Mouse (Mus musculus) liver, adult 2 months (tissue): ENCODE data around the gene Tssk3. TPM values are rescaled to one million over a fixed set of nuclear protein-coding genes. Genes with fewer than 3 reads are reported as not detected.

Source experiments
- DNase-seq: peaks from one replicate; pipeline ENCODE4 v3.0.0-alpha.2; 2011; ENCODE audit warnings: low read depth, low spot score; ENCODE audit errors: extremely low read depth
- H3K27ac ChIP-seq: fragments of 200-500 bp; replicated peaks from 2 replicates; pipeline ENCODE4 v1.5.1; 2012; ENCODE audit warnings: low read depth, mild to moderate bottlenecking, control low read depth, inconsistent platforms, low read length; ENCODE audit not compliant: insufficient read depth
- H3K27me3 ChIP-seq: fragments of 200-500 bp; 2 replicates; pipeline ENCODE4 v1.6.1; 2012; ENCODE audit warnings: mild to moderate bottlenecking, moderate library complexity, low read length, inconsistent platforms; ENCODE audit not compliant: control insufficient read depth, insufficient read depth
- H3K36me3 ChIP-seq: fragments of 200-500 bp; 2 replicates; pipeline ENCODE4 v1.6.1; 2012; ENCODE audit warnings: low read length, inconsistent platforms; ENCODE audit not compliant: control insufficient read depth, insufficient read depth
- H3K4me1 ChIP-seq: fragments of 200-500 bp; 2 replicates; pipeline ENCODE4 v1.6.1; 2011; ENCODE audit warnings: low read length; ENCODE audit not compliant: control insufficient read depth, insufficient read depth
- H3K4me3 ChIP-seq: fragments of 200-500 bp; 2 replicates; pipeline ENCODE4 v1.5.1; 2011; ENCODE audit warnings: low read depth, mild to moderate bottlenecking, control low read depth, low read length, moderate library complexity; ENCODE audit not compliant: insufficient read depth
- H3K79me2 ChIP-seq: fragments of 200-500 bp; 2 replicates; pipeline ENCODE4 v1.6.1; 2012; ENCODE audit warnings: inconsistent platforms, mild to moderate bottlenecking, low read length, moderate library complexity; ENCODE audit not compliant: control insufficient read depth, insufficient read depth
- H3K9ac ChIP-seq: fragments of 200-500 bp; 2 replicates; pipeline ENCODE4 v1.6.1; 2012; ENCODE audit warnings: low read depth, mild to moderate bottlenecking, control low read depth, inconsistent platforms, low read length
- CTCF ChIP-seq: fragments of 200-500 bp; IDR thresholded peaks from 2 replicates; pipeline ENCODE4 v1.5.1; 2011; ENCODE audit warnings: low read depth, low read length, control low read depth
- POLR2A ChIP-seq: fragments of 200-500 bp; IDR thresholded peaks from 2 replicates; pipeline ENCODE4 v1.6.1; 2011; ENCODE audit warnings: low read length, control low read depth; ENCODE audit not compliant: insufficient read depth; ENCODE audit errors: extremely low read depth
- WGBS: fragments of 180-500 bp; shearing (Covaris S2); methylation state at CpG from one replicate; pipeline ENCODE4 v1.1.7; 2018; 5-methylcytosine and 5-hydroxymethylcytosine counted together
- polyA plus RNA-seq: library from polyadenylated mRNA; depleted of rRNA; stranded (reverse); fragments of >200 nt; gene quantifications from 2 replicates; pipeline ENCODE4 v1.2.3, GENCODE M21; 2012
- total RNA-seq: library from RNA; depleted of rRNA; stranded (reverse); fragments of >200 nt; gene quantifications from 2 replicates; pipeline ENCODE4 v1.2.3, GENCODE M21; 2014

The Tssk3 gene
- total and polyA plus RNA-seq, 2 experiments = not detected

- H3K27ac ChIP-seq = no peak overlapping the region
- H3K9ac ChIP-seq = no peak overlapping the region
- H3K27me3 ChIP-seq = no peaks in the 10 kb centered on the region
- DNase-seq = no peak
- H3K79me2 ChIP-seq = no peaks in the 10 kb centered on the region
- no peak for TF ChIP-seq CTCF
- no peak for TF ChIP-seq POLR2A
- peaks cover 36% of the 10 kb centered on the region for H3K36me3 ChIP-seq
- no peak overlapping the region for H3K4me3 ChIP-seq
- H3K4me1 ChIP-seq = peaks cover 2% of the 10 kb centered on the region; the same call in 1 of the 2 replicates
- 98% methylated on average over 11 of the region's 11 CpGs for WGBS
Measured at GRCm38 (mm10) chr4:129476047-129476446, 14.8 kb downstream of the Tssk3 start.

GRCm38 (mm10) chr4:129464286-129464815 is 26.5 kb downstream of the Tssk3 start:
- no peaks in the 10 kb centered on the region for H3K27me3 ChIP-seq
- no peak overlapping the region for H3K9ac ChIP-seq
- no peak overlapping the region for H3K4me3 ChIP-seq
- no peak for DNase-seq
- H3K27ac ChIP-seq = no peak overlapping the region
- WGBS = 78% methylated on average over 4 of the region's 4 CpGs
- peaks cover 40% of the 10 kb centered on the region for H3K36me3 ChIP-seq
- peaks cover 13% of the 10 kb centered on the region for H3K79me2 ChIP-seq
- TF ChIP-seq CTCF (no peak), POLR2A (no peak)
- H3K4me1 ChIP-seq = peaks cover 7% of the 10 kb centered on the region

- no peak overlapping the region for H3K4me3 ChIP-seq
- DNase-seq = no peak
Measured at GRCm38 (mm10) chr4:129463097-129464059, 27.4 kb downstream of the Tssk3 start.

GRCm38 (mm10) chr4:129462118-129462517 is 28.7 kb downstream of the Tssk3 start:
- WGBS = 19% methylated on average over 3 of the region's 3 CpGs
- TF ChIP-seq POLR2A (no peak), CTCF (no peak)
- Histone ChIP-seq H3K27me3 (no peaks in the 10 kb centered on the region), H3K27ac (peak overlapping the region; percentile 76), H3K4me1 (peaks cover 7% of the 10 kb centered on the region), H3K36me3 (peaks cover 19% of the 10 kb centered on the region), H3K9ac (peak overlapping the region; percentile 93), H3K79me2 (peaks cover 13% of the 10 kb centered on the region), H3K4me3 (peak overlapping the region; percentile 82)
- peak; percentile 27 for DNase-seq

More at GRCm38 (mm10) chr4:129463097-129464059, 27.4 kb downstream of the Tssk3 start:
- H3K27me3 ChIP-seq = no peaks in the 10 kb centered on the region
- H3K36me3 ChIP-seq = peaks cover 31% of the 10 kb centered on the region
- H3K79me2 ChIP-seq = peaks cover 13% of the 10 kb centered on the region
- H3K27ac ChIP-seq = no peak overlapping the region
- no peak for TF ChIP-seq CTCF
- no peak for TF ChIP-seq POLR2A
- peaks cover 7% of the 10 kb centered on the region for H3K4me1 ChIP-seq
- H3K9ac ChIP-seq = no peak overlapping the region
- WGBS = 85% methylated on average over 24 of the region's 24 CpGs

GRCm38 (mm10) chr4:129461183-129461960 is 29.4 kb downstream of the Tssk3 start, which contains the start of gene Bsdc1:
Gene Bsdc1 (plus strand): TSS chr4:129461581.
- Histone ChIP-seq H3K36me3 (peaks cover 12% of the 10 kb centered on the region; the same call in 1 of the 2 replicates), H3K4me1 (peaks cover 7% of the 10 kb centered on the region), H3K27me3 (no peaks in the 10 kb centered on the region), H3K79me2 (peaks cover 13% of the 10 kb centered on the region), H3K4me3 (peak within 1 kb of the TSS; percentile 82), H3K27ac (peak within 1 kb of the TSS; percentile 76), H3K9ac (peak within 1 kb of the TSS; percentile 93)
- WGBS = under 1% methylated on average over 42 of the region's 46 CpGs
- DNase-seq = peak; percentile 99
- peak; percentile 90 for TF ChIP-seq POLR2A
- no peak for TF ChIP-seq CTCF
